Mouse (Mus musculus): ENCODE measurements at regions not wholly inside any gene's neighbourhood (a gene's known extent, or its start where the extent isn't known, plus 50 kb on each side); places are given as distances from the start of the nearest gene placed in this dataset.

DNA sequence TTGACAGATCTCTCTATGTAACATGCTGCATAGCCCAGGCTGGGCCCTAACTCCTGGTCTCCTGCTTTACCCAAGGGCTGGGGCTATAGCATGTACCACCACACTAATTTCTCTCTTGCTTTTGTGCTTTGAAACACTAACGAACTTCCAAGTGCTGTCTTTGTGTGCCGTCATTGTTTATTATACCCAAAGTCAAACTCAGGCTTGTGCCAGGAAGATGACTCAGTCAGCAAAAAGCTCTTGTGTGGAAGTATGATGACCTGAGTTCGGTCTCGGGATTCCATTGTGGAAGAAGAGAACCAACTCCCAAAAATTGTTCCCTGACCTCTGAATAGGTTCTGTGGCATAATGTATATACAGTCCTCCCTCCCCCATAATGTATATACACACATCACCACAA, 84.1 kb upstream of the Syt6 start:
- Histone ChIP-seq H3K27me3 (ENCODE audit: control insufficient read depth, insufficient read depth, low read length) (no peaks in the 10 kb centered on the region), H3K27ac (ENCODE audit: low read depth, low read length) (no peak overlapping the region), H3K9me3 (ENCODE audit: control insufficient read depth, low read length) (no peaks in the 10 kb centered on the region), H3K9ac (ENCODE audit: low read length) (no peak overlapping the region), H3K4me3 (ENCODE audit: low read depth, low read length) (no peak overlapping the region), H3K4me2 (ENCODE audit: low read depth, low read length, severe bottlenecking) (no peak overlapping the region), H3K36me3 (ENCODE audit: control insufficient read depth, insufficient read depth, low read length) (no peaks in the 10 kb centered on the region), H3K4me1 (replicated peaks; ENCODE audit: control insufficient read depth, insufficient read depth, low read length) (no peaks in the 10 kb centered on the region)
- DNase-seq (ENCODE audit: low spot score) (peak; percentile 15), ATAC-seq (replicated peaks; ENCODE audit: low FRiP score) (no peak)
- 80% methylated on average over 4 of the region's 4 CpGs for WGBS

DNA sequence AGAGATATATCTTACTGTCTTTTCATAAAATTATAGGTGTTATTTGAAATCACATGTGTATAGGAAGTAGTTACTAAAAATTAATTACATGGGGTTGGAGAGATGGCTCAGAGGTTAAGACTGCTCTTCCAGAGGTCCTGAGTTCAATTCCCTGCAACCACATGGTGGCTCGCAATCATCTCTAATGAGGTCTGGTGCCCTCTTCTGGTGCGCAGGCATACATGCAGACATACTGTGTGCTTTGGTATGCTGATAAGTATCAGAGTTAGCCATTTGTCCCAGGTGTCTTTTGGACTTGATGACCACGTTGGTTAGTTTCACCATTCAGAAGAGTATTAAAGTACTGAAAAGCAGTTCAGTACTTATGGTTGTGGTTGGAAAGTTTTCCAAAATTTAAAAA, 82.8 kb upstream of the Syt6 start:
- ATAC-seq (replicated peaks; ENCODE audit: low FRiP score) (no peak), DNase-seq (ENCODE audit: low spot score) (no peak)
- Histone ChIP-seq H3K4me1 (replicated peaks; ENCODE audit: control insufficient read depth, insufficient read depth, low read length) (no peaks in the 10 kb centered on the region), H3K27ac (ENCODE audit: low read depth, low read length) (no peak overlapping the region), H3K9me3 (ENCODE audit: control insufficient read depth, low read length) (no peaks in the 10 kb centered on the region), H3K9ac (ENCODE audit: low read length) (no peak overlapping the region), H3K36me3 (ENCODE audit: control insufficient read depth, insufficient read depth, low read length) (no peaks in the 10 kb centered on the region), H3K4me3 (ENCODE audit: low read depth, low read length) (no peak overlapping the region), H3K27me3 (ENCODE audit: control insufficient read depth, insufficient read depth, low read length) (no peaks in the 10 kb centered on the region), H3K4me2 (ENCODE audit: low read depth, low read length, severe bottlenecking) (no peak overlapping the region)
- 85% methylated on average over 3 of the region's 3 CpGs for WGBS

DNA sequence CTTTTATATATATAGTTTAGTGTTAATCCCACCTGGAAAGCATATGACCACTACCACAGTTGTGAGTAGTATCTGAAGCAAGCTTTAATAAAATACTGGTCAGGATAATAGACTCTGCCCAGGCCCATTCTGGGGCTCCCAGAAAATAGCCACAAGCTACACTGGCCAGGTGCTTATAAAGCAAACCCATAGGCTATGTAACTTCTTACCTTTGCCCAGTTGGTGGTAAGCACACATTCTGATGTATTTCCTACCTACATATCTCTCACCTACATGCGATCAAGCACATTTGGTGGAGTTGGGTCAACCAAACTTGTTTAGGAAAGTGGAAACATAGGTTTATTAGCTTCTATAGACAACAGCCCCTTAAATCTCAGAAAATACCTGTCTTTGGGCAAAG, 81.4 kb upstream of the Syt6 start:
- no peaks in the 10 kb centered on the region for H3K4me1 ChIP-seq (replicated peaks; ENCODE audit: control insufficient read depth, insufficient read depth, low read length)
- 96% methylated on average over 1 of the region's 1 CpGs for WGBS
- no peak overlapping the region for H3K9ac ChIP-seq (ENCODE audit: low read length)
- no peaks in the 10 kb centered on the region for H3K9me3 ChIP-seq (ENCODE audit: control insufficient read depth, low read length)
- no peak overlapping the region for H3K4me3 ChIP-seq (ENCODE audit: low read depth, low read length)
- no peaks in the 10 kb centered on the region for H3K27me3 ChIP-seq (ENCODE audit: control insufficient read depth, insufficient read depth, low read length)
- DNase-seq (ENCODE audit: low spot score), result peak; percentile 1
- no peaks in the 10 kb centered on the region for H3K36me3 ChIP-seq (ENCODE audit: control insufficient read depth, insufficient read depth, low read length)
- H3K4me2 ChIP-seq (ENCODE audit: low read depth, low read length, severe bottlenecking), result no peak overlapping the region
- H3K27ac ChIP-seq (ENCODE audit: low read depth, low read length), result no peak overlapping the region
- no peak for ATAC-seq (replicated peaks; ENCODE audit: low FRiP score)

DNA sequence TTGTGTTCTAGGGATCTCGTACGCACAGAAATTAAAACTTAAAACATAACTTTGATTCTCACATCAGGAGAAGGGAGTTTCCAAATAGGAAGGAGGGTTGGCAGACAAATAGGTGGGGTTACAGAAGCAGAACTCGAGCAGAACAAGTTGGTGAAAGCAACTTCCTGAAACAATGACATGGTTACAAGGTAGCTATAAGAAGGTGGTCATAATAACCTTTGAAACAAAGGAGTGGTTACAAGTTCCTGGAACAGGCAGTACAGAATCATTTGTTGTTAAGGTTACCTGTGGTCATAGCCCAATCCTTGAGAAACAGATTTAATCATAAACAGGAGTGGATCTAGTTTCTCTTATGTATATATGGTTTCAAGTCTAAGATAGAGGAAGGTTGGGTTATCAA, 81.0 kb upstream of the Syt6 start:
- WGBS, result 84% methylated on average over 3 of the region's 3 CpGs
- DNase-seq (ENCODE audit: low spot score) (peak; percentile 9), ATAC-seq (replicated peaks; ENCODE audit: low FRiP score) (no peak)
- no peak overlapping the region for H3K4me3 ChIP-seq (ENCODE audit: low read depth, low read length)
- no peaks in the 10 kb centered on the region for H3K27me3 ChIP-seq (ENCODE audit: control insufficient read depth, insufficient read depth, low read length)
- H3K27ac ChIP-seq (ENCODE audit: low read depth, low read length), result no peak overlapping the region
- H3K4me1 ChIP-seq (replicated peaks; ENCODE audit: control insufficient read depth, insufficient read depth, low read length), result no peaks in the 10 kb centered on the region
- no peaks in the 10 kb centered on the region for H3K36me3 ChIP-seq (ENCODE audit: control insufficient read depth, insufficient read depth, low read length)
- no peaks in the 10 kb centered on the region for H3K9me3 ChIP-seq (ENCODE audit: control insufficient read depth, low read length)
- H3K9ac ChIP-seq (ENCODE audit: low read length), result no peak overlapping the region
- H3K4me2 ChIP-seq (ENCODE audit: low read depth, low read length, severe bottlenecking), result no peak overlapping the region

DNA sequence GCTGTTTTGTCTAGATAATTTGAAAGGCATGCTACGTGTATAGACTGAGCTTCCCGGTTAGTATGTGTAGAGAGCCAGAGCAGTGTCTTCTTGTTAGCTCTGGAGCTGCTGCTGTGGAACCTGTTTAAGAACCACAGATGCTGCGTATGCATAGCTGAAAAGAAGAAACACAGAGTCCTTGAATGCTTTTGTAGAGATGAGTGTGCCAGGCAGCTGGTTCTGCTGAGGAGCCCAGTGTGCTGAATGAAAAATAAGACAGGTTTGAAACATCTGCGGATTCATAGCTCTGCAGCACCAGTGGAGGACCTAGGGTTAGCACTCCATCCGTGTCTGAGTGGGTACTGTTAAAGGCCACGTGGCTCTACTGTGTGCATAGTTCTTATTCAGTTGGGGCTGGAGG, 78.9 kb upstream of the Syt6 start:
- ATAC-seq (replicated peaks; ENCODE audit: low FRiP score), result no peak
- Histone ChIP-seq H3K36me3 (ENCODE audit: control insufficient read depth, insufficient read depth, low read length) (no peaks in the 10 kb centered on the region), H3K9me3 (ENCODE audit: control insufficient read depth, low read length) (no peaks in the 10 kb centered on the region), H3K4me1 (replicated peaks; ENCODE audit: control insufficient read depth, insufficient read depth, low read length) (no peaks in the 10 kb centered on the region), H3K4me3 (ENCODE audit: low read depth, low read length) (no peak overlapping the region), H3K27me3 (ENCODE audit: control insufficient read depth, insufficient read depth, low read length) (no peaks in the 10 kb centered on the region), H3K4me2 (ENCODE audit: low read depth, low read length, severe bottlenecking) (no peak overlapping the region), H3K27ac (ENCODE audit: low read depth, low read length) (no peak overlapping the region), H3K9ac (ENCODE audit: low read length) (no peak overlapping the region)
- WGBS, result 82% methylated on average over 6 of the region's 6 CpGs
- no peak for DNase-seq (ENCODE audit: low spot score)

DNA sequence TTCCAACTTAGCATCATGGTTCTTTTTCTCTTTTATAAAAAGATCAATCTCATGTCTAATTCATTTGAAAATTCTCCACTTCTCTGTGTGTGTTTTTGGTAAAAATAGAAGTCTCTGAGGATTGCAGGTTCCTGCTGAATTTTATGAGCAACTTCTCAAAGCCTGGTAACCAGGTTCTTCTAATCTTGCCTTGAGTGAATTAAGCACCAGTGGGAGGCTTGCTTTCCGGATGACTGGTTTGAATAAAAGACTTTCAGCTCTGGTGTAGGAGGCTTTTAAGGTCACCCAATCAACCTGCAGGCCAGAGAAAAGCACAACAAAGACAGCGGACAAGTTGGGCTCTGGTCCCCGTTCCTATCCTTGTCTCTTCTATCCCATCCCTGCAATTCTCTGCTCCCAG, 78.3 kb upstream of the Syt6 start:
- no peak overlapping the region for H3K27ac ChIP-seq (ENCODE audit: low read depth, low read length)
- no peak overlapping the region for H3K4me3 ChIP-seq (ENCODE audit: low read depth, low read length)
- H3K9me3 ChIP-seq (ENCODE audit: control insufficient read depth, low read length), result no peaks in the 10 kb centered on the region
- WGBS, result 14% methylated on average over 3 of the region's 3 CpGs
- H3K36me3 ChIP-seq (ENCODE audit: control insufficient read depth, insufficient read depth, low read length), result no peaks in the 10 kb centered on the region
- H3K4me1 ChIP-seq (replicated peaks; ENCODE audit: control insufficient read depth, insufficient read depth, low read length), result no peaks in the 10 kb centered on the region
- H3K4me2 ChIP-seq (ENCODE audit: low read depth, low read length, severe bottlenecking), result no peak overlapping the region
- H3K27me3 ChIP-seq (ENCODE audit: control insufficient read depth, insufficient read depth, low read length), result no peaks in the 10 kb centered on the region
- no peak overlapping the region for H3K9ac ChIP-seq (ENCODE audit: low read length)
- no peak for ATAC-seq (replicated peaks; ENCODE audit: low FRiP score)
- DNase-seq (ENCODE audit: low spot score), result no peak

DNA sequence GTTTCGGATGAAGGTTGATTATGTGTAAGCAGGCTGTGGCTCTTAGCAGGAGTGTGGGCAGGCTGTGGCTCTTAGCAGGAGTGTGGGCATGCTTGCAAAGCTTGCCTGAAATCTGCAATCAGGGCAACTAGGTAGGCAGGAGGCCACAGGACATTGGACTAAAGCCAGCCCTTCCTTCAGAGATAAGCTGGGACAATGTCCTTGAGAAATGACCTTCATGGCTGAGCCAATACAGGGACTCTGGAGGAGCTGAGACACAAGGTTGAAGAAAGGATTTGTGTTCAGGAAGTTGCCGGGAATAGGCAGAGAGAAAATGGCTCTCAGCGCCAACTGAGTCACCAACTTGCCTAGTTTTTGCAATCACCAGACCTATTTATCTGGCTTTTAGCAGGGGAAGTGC, 77.3 kb upstream of the Syt6 start:
- ATAC-seq (replicated peaks; ENCODE audit: low FRiP score) (no peak), DNase-seq (ENCODE audit: low spot score) (no peak)
- 89% methylated on average over 3 of the region's 3 CpGs for WGBS

DNA sequence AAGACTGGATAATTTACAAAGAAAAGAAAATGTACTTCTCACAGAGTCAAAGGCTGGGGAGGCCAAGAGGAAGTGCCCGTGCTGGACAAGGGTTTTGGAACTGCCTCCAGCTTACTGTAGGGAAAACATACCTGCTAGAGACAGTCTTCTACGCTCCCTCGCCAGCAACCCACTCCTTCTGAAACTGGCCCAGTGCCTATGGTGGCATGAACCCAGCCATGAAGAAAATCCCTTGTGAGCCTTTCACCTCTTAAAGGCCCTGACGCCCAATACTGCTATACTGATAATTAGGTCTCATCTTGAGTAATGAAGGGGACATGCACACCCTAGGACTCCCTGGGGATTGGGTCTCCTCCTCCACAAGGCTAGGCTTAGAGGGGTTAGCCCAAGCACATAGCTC, 76.6 kb upstream of the Syt6 start:
- Histone ChIP-seq H3K27me3 (ENCODE audit: control insufficient read depth, insufficient read depth, low read length) (no peaks in the 10 kb centered on the region), H3K4me2 (ENCODE audit: low read depth, low read length, severe bottlenecking) (no peak overlapping the region), H3K27ac (ENCODE audit: low read depth, low read length) (no peak overlapping the region), H3K4me3 (ENCODE audit: low read depth, low read length) (no peak overlapping the region), H3K9ac (ENCODE audit: low read length) (no peak overlapping the region), H3K9me3 (ENCODE audit: control insufficient read depth, low read length) (no peaks in the 10 kb centered on the region), H3K36me3 (ENCODE audit: control insufficient read depth, insufficient read depth, low read length) (no peaks in the 10 kb centered on the region), H3K4me1 (replicated peaks; ENCODE audit: control insufficient read depth, insufficient read depth, low read length) (no peaks in the 10 kb centered on the region)
- 82% methylated on average over 4 of the region's 4 CpGs for WGBS
- no peak for ATAC-seq (replicated peaks; ENCODE audit: low FRiP score)
- peak; percentile 39 for DNase-seq (ENCODE audit: low spot score)

More for the DNA sequence above, 77.3 kb upstream of the Syt6 start:
- H3K4me1 ChIP-seq (replicated peaks; ENCODE audit: control insufficient read depth, insufficient read depth, low read length), result no peaks in the 10 kb centered on the region
- H3K4me2 ChIP-seq (ENCODE audit: low read depth, low read length, severe bottlenecking), result no peak overlapping the region
- no peaks in the 10 kb centered on the region for H3K36me3 ChIP-seq (ENCODE audit: control insufficient read depth, insufficient read depth, low read length)
- H3K27me3 ChIP-seq (ENCODE audit: control insufficient read depth, insufficient read depth, low read length), result no peaks in the 10 kb centered on the region
- H3K27ac ChIP-seq (ENCODE audit: low read depth, low read length), result no peak overlapping the region
- no peak overlapping the region for H3K4me3 ChIP-seq (ENCODE audit: low read depth, low read length)
- H3K9ac ChIP-seq (ENCODE audit: low read length), result no peak overlapping the region
- H3K9me3 ChIP-seq (ENCODE audit: control insufficient read depth, low read length), result no peaks in the 10 kb centered on the region

DNA sequence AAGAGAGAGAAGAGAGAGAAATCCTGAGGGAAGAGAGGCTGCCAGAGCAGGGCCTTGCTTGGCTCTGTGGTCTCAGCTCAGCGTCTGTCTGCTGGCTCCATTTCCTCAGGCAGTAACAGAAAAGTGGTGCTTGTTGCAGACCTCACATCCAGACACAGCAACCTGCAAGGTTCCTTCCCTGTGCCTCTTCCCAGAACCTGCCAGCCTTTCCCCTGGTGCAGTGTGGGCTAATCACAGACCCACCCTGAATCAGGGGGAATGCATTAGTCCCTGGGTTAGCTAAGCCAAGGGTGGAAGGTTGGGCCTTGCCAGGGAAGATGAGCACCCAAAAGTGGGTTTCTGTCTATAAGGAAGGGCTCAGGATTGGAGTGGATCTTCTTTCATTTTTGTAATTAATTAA, 75.2 kb upstream of the Syt6 start:
- Histone ChIP-seq H3K27ac (ENCODE audit: low read depth, low read length) (no peak overlapping the region), H3K4me1 (replicated peaks; ENCODE audit: control insufficient read depth, insufficient read depth, low read length) (no peaks in the 10 kb centered on the region), H3K27me3 (ENCODE audit: control insufficient read depth, insufficient read depth, low read length) (no peaks in the 10 kb centered on the region), H3K4me2 (ENCODE audit: low read depth, low read length, severe bottlenecking) (no peak overlapping the region), H3K36me3 (ENCODE audit: control insufficient read depth, insufficient read depth, low read length) (no peaks in the 10 kb centered on the region), H3K9ac (ENCODE audit: low read length) (no peak overlapping the region), H3K9me3 (ENCODE audit: control insufficient read depth, low read length) (no peaks in the 10 kb centered on the region), H3K4me3 (ENCODE audit: low read depth, low read length) (no peak overlapping the region)
- WGBS, result 35% methylated on average over 1 of the region's 1 CpGs
- DNase-seq (ENCODE audit: low spot score) (no peak), ATAC-seq (replicated peaks; ENCODE audit: low FRiP score) (no peak)

Measured in forebrain, embryonic 11.5 days (tissue).